Mouse (Mus musculus) adrenal gland, adult 18-20 months (tissue): ENCODE results near the gene Ndrg2. TPM values are rescaled to one million over a fixed set of nuclear protein-coding genes. Genes with fewer than 3 reads are reported as not detected.
"Not testable (repeated sequence)": the region's sequence is repeated elsewhere in the genome, so short reads cannot be mapped to it uniquely, and the experiment has no call there.

ENCODE experiments used
- DNase-seq, 2 experiments: peaks; one replicate each; pipeline ENCODE4 v3.0.0; 2021 to 2022; ENCODE audit warnings: low spot score in 2 of 2
- long read RNA-seq, 2 experiments: library from polyadenylated mRNA; stranded (forward); transcript quantifications; one replicate each; pipeline ENCODE4 v2.0.0; 2021
- total RNA-seq, 2 experiments: library from RNA; stranded (reverse); gene quantifications; 1 replicate in 1 of 2; 2 replicates in 1 of 2; pipeline ENCODE4 v1.2.3; 2021

The Ndrg2 gene
- total RNA-seq: 100 to 1,000 TPM; 256 to 257 TPM
- long read RNA-seq, experiment 1, transcript Ndrg2-202 (15 exons, 2,103 nt): minor isoform, 52 of 223 reads
- long read RNA-seq, experiment 1, transcript Ndrg2-201 (16 exons, 2,099 nt): major isoform, 95 of 223 reads
- long read RNA-seq, experiment 1, partial matches to known transcripts: 15 of 223 reads
- long read RNA-seq, experiment 1, other reads (novel, unspliced or antisense): 61 of 223 reads
- long read RNA-seq, experiment 2, transcript Ndrg2-202 (15 exons, 2,103 nt): minor isoform, 71 of 438 reads
- long read RNA-seq, experiment 2, transcript Ndrg2-201 (16 exons, 2,099 nt): major isoform, 224 of 438 reads
- long read RNA-seq, experiment 2, partial matches to known transcripts: 40 of 438 reads
- long read RNA-seq, experiment 2, other reads (novel, unspliced or antisense): 103 of 438 reads

- DNase-seq: peak; percentile 61 to 70
These were observed at the start of gene Ndrg2 for GRCm38 (mm10) chr14:51913960-51914762. Ndrg2 (minus strand) TSS chr14:51914158.

DNA sequence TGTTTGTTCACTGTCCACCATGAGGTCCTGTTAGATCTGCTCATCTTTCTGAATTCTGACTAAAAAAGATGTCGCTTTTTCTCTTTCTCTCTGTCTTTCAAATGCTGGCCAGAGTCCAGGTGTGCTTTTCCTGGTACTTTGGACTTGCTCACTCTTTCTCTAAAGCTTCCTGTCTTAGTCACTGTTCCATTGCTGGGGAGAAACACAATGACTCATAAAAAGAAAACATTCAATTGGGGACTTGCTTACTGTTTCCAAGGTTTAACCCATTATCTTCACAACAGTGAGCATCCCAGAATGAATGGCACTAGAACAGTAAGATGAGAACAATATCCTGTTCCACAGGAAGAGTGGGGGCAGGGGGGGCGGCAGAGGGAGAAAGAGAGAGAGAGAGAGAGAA lies 46.4 kb upstream of the Ndrg2 start:
- DNase-seq: no peak

DNA sequence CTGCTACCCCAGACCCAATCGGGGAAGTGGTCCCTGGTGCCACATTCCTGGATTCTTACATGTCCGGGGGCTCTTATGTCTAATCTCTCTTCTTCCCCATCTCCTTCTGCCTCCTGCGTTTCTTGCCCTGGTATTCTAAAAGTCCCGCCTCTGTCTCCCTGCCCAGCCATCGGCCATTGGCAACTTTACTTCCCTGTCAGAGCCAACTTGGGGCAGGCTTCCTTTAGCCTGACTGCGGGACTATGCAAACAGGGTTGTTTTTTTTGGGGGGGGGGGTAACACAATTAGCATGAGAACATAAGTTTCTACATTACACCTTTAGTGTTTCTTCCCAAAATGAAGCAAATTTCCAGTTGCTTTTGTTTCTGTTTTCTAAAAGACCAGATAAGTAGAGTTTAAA lies 29.4 kb upstream of the Ndrg2 start:
- DNase-seq: no peak

DNA sequence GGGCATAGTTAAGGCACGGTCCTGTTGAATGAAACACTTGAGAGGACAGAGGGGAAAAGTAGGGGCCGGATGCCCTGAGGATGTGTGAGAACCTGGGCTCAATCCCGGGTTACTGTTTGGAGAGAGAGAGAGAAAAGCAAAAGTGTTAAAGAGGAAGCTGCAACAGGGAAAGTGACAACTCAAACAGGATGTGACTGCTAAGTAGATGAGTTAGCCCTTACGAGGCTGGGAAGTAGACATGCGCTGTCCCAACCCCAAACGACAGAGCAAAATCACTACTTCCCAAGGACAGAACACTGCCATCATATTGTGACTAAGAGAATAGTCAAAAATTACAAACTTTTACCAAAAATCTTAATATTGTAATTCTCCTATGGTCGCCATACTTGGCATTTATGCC lies 28.3 kb upstream of the Ndrg2 start:
- no peak for DNase-seq

- DNase-seq: no peak
These were observed 27.6 kb upstream of the Ndrg2 start for GRCm38 (mm10) chr14:51941577-51941976.

DNA sequence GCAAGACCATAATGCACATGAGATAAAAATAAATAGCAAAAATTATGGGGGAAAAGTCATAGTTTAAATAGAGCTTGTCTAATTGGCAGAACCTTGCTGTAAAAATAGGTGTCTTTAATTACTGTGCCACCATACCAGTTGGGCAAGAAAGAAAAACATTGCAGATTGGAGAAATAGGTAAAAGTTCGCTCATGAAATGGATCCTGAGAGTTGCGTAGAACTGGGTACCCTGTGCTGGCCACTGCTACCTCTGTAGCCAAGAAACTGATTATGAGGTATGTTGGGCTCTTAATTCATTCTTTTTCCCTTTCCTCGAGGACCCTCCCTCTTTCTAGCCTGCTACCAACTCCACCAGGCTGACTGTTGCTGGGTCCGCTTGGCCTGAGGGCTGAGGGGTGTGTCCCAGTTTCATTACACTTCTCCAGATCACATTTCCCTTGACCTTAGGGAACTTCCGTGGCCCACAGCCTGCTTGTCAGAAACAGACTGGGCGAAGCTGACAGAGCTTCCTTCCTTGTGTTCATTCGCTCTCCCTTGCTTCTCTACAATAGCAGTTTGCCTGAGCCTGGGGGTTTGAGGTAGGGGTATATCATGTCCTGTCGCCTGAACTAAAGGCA lies 27.1 kb upstream of the Ndrg2 start:
- DNase-seq: no peak

DNA sequence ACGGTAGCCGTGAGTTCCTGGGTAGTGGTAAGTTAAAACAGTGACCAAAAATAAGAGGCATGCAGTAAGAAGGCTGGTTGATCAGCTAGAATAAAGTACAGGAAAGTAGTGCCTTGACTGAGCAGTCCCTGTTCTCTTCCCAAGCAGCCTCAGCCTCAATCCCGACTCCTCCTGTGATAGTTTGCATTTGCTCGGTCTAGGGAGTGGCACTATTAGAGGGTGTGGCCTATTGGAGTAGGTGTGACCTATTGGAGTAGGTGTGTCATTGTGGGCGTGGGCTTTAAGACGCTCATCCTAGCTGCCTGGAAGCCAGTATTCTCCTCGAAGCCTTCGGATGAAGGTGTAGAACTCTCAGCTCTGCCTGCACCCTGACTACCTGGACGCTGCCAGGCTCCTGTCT lies 25.0 kb upstream of the Ndrg2 start:
- DNase-seq: no peak

- no peak for DNase-seq
These were observed 18.4 kb upstream of the Ndrg2 start for GRCm38 (mm10) chr14:51932092-51933020.

DNA sequence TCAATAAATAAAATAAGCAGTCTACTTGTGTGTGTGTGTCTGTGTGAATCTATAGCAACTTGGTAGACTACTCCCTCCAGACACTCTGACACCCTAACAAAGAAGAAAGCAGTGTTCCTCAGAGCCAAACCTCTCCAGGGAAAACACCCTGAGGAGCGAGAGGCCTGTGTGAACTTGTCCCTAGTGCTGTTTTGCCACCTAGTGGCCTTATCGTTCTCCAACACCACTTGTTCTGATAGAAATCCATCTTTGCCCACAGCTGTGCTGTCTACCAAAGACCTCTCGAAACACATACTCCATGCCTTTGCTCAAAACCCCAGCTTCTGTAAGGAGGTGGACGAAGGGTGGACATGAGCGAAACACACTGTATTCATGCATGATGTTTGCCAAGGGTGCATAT lies 16.9 kb upstream of the Ndrg2 start:
- peak in 1 of 2 experiments; percentile 52 for DNase-seq

DNA sequence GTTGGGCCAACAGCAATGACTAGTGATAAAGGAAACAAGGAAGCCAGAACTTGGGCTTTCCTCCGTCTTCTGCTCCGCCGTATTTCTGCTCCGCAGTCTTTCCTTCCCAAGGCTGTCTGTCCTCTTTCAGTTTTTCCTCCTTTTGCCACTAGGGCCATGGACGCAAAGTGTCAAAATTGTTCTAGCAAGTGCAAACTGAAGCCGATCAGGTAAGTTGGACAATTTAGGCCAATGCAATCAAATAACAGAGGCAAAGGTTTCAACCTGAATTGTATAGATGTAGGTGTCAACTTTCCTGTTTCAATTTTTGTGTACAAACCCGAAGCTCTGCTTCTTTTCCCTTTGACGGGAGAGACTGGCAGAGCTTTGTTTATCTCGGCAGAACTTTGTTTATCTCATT lies 16.0 kb upstream of the Ndrg2 start:
- DNase-seq: no peak

GRCm38 (mm10) chr14:51929309-51929943 lies 15.5 kb upstream of the Ndrg2 start:
- DNase-seq: no peak

GRCm38 (mm10) chr14:51926930-51927329 lies 13.0 kb upstream of the Ndrg2 start:
- not testable (repeated sequence) for DNase-seq

- no peak for DNase-seq
These were observed 9.5 kb upstream of the Ndrg2 start for GRCm38 (mm10) chr14:51923492-51923891.

DNA sequence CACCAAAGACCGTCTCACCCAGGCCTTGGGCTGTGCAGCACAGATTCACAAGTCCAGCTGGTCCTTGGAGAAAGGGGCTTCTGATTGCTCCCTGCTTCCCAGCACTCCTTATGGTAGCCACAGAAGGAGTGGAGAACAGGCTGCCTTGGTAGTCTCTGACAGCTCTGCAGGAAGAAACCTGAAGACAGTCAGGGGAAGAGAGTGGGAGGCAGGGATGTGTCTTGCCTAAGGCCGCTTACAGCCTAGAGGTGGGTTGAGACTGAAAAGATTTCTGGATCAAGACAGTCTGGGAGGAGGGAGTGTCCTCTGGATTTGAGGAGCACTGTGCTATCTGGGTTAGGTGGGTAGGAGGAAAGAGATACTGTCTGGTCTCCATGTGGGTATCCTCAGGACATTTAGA lies 9.0 kb upstream of the Ndrg2 start:
- DNase-seq: no peak

- no peak for DNase-seq
These were observed 8.6 kb upstream of the Ndrg2 start, which contains the start of gene Rnase13 for GRCm38 (mm10) chr14:51922571-51922865. Rnase13 (minus strand) TSS chr14:51922773.

DNA sequence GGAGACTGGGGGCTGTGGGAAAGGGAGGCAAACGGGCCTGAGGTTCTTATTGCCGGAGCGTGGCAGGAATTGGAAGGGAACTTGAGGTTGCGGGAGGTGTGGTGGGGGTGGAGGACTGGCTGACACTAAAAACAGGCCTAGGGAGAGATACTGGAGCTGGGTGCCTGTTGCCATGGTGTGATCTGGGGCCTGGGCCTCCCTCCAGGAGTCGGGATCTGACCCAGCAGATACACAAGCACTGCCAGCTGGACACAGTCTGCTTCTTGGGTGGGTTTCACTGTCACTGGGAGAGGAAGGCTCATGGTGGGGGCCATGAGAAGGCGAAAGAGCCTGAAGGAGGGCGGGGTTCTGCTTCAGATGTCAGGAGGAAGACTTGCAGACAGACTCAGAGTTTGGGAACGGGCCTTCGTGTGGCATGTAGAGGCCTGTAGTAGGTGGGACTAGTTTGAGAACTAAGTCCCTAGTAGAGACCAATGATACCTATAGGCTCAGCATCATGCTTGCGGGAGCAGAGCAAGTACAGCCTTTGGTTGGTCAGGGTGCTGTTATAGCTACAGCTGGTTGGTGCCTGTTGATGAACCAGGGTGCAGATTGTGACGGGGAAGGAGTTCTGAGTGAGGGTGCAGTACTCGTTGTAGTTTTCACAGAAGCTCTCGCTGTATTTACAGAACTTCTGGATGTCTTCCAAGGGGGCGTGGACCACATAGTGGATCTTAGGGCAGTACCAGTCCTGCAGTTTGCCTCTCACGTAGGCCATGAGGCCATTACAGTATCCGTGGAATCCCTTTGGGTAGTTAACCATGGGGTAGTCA lies 8.0 kb upstream of the Ndrg2 start:
- DNase-seq: no peak

DNA sequence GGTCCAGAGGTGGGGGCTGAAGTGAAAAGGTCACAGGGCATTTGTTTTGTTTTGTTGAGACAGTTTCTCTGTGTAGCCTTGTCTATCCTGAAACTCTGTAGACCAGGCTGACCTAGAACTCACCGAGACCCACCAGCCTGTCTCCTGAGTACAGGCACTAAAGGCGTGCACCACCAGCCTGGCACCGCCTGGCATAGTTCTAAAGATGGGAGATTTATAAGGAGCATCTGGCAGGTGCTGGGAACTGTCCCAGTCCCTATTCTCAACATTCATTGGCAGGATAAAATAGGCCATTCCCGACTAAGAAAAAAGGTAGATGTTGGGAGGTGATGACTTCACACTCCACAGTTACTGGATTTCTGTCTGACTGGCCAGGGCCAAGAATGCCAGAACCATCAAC lies 5.0 kb upstream of the Ndrg2 start:
- DNase-seq: no peak

DNA sequence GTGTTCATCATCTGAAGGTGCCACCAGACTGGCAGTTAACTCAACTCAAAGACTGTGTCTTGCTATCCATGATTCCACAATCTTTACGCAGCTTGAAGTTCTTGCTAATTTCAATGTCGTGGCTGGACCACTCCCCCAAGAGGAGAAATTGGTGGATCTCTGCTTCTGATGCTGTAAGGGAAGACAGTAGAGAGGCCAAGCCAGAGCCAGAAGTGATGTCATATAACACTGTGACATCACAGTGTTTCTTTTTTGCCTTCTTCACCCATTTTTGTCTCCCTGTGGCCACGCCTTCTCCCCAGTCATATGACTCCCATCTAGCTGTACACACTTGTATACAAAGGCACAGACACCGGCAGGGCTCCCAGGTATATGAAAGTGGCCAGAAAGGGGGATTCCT lies 4.2 kb upstream of the Ndrg2 start, which contains the start of gene Tppp2:
TSS of gene Tppp2 (plus strand) at position 301 of the 400 bp plus-strand sequence.
- no peak for DNase-seq

GRCm38 (mm10) chr14:51916539-51916938 lies 2.6 kb upstream of the Ndrg2 start:
- no peak for DNase-seq
